Mouse (Mus musculus): Measurements from ENCODE around the gene Rdh5. TPM values are rescaled to one million over a fixed set of nuclear protein-coding genes. Genes with fewer than 3 reads are reported as not detected.

Gene Rdh5
- total and polyA plus RNA-seq, 2 experiments from 2014 or later, result 21.0 to 24.8 TPM

DNA sequence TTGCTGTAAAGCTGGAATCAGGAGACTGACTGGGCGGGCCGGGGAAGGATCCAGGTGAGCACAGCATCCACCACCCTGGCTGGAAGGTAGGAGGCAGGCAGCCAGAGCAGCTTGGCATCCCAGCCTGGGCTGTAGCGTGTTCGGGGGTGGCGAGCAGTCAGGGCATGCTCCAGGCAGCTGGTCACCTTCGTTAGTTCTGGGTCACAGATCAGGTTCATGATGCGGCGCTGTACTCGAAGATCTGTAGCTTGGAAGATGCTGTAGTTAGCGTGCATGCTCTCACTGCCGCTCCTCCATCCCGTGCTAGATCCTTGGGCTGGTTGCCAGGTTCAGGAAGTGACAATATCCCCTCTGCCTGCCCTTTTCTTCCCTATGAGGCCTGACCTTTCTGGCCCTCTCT, 9.0 kb downstream of the Rdh5 start:
- no peak for TF ChIP-seq CTCF (IDR thresholded peaks at IDR 0.05; ENCODE audit: low read depth)
- Histone ChIP-seq H3K4me3 (ENCODE audit: low read length) (no peak overlapping the region), H3K36me3 (ENCODE audit: insufficient read depth, low read length) (no peaks in the 10 kb centered on the region; the same call in 1 of the 2 replicates), H3K9me3 (ENCODE audit: low read length) (no peaks in the 10 kb centered on the region), H3K4me1 (ENCODE audit: insufficient read depth, low read length) (no peaks in the 10 kb centered on the region), H3K9ac (replicated peaks; ENCODE audit: low read length) (no peak overlapping the region), H3K4me2 (ENCODE audit: low read depth, low read length) (no peak overlapping the region), H3K27ac (no peak overlapping the region), H3K27me3 (ENCODE audit: insufficient read depth, low read length) (no peaks in the 10 kb centered on the region)
- 56% methylated on average over 12 of the region's 12 CpGs for WGBS
- no peak for ATAC-seq
- no peak for DNase-seq (ENCODE audit: low spot score)

DNA sequence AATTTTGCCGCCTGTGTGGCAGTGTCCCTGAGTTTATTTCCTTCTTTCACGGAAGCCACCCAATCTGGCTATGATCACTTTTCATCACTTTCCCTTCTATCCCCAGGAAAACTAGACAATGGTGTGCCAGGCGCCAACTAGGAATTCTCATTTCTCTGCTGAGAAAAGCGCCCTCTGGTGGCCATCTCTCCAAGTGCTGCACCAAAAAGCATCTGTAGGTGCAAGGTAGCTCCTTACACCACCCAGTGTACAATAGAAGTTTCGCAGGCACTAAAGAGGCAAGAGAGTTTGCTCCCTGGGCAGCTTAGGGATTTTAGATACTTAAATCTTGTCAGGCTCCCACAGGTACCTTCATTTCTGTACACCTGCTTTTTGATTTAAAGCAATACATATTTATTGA, 9.5 kb downstream of the Rdh5 start:
- H3K9me3 ChIP-seq (ENCODE audit: low read length), result no peaks in the 10 kb centered on the region
- H3K4me2 ChIP-seq (ENCODE audit: low read depth, low read length), result no peak overlapping the region
- H3K9ac ChIP-seq (replicated peaks; ENCODE audit: low read length), result no peak overlapping the region
- 6% methylated on average over 5 of the region's 5 CpGs for WGBS
- ATAC-seq (peak; percentile 24), DNase-seq (ENCODE audit: low spot score) (peak; percentile 96)
- H3K27ac ChIP-seq, result no peak overlapping the region
- H3K4me1 ChIP-seq (ENCODE audit: insufficient read depth, low read length), result no peaks in the 10 kb centered on the region
- no peaks in the 10 kb centered on the region; the same call in 1 of the 2 replicates for H3K36me3 ChIP-seq (ENCODE audit: insufficient read depth, low read length)
- no peak overlapping the region for H3K4me3 ChIP-seq (ENCODE audit: low read length)
- peak; percentile 98 for TF ChIP-seq CTCF (IDR thresholded peaks at IDR 0.05; ENCODE audit: low read depth)
- no peaks in the 10 kb centered on the region for H3K27me3 ChIP-seq (ENCODE audit: insufficient read depth, low read length)

DNA sequence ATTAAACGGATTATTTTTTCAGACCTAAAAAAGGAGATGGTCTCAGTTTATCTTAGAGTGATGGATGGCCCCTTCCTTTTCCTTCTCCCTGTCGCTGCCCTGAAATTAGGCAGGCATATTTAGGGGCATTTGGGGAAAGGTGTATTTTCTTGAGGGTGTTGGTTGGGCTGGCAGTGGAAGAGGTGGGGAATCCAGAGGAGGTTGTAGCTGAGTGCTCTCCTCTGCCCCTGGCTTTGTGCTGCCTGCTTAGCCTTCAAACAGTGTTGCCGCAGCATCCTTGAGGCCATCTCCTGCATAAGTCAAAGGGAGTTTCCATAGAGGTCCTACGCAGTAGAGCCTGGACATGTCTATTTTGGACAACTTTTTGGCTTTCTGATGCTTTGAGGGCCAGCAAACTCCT, 9.9 kb downstream of the Rdh5 start:
- Histone ChIP-seq H3K4me3 (ENCODE audit: low read length) (no peak overlapping the region), H3K27me3 (ENCODE audit: insufficient read depth, low read length) (no peaks in the 10 kb centered on the region), H3K9me3 (ENCODE audit: low read length) (no peaks in the 10 kb centered on the region), H3K36me3 (ENCODE audit: insufficient read depth, low read length) (no peaks in the 10 kb centered on the region; the same call in 1 of the 2 replicates), H3K27ac (no peak overlapping the region), H3K4me2 (ENCODE audit: low read depth, low read length) (no peak overlapping the region; the same call in 1 of the 2 replicates), H3K4me1 (ENCODE audit: insufficient read depth, low read length) (no peaks in the 10 kb centered on the region), H3K9ac (replicated peaks; ENCODE audit: low read length) (no peak overlapping the region)
- TF ChIP-seq CTCF (IDR thresholded peaks at IDR 0.05; ENCODE audit: low read depth), result no peak
- WGBS, result 73% methylated on average over 4 of the region's 4 CpGs
- no peak for DNase-seq (ENCODE audit: low spot score)
- no peak for ATAC-seq

DNA sequence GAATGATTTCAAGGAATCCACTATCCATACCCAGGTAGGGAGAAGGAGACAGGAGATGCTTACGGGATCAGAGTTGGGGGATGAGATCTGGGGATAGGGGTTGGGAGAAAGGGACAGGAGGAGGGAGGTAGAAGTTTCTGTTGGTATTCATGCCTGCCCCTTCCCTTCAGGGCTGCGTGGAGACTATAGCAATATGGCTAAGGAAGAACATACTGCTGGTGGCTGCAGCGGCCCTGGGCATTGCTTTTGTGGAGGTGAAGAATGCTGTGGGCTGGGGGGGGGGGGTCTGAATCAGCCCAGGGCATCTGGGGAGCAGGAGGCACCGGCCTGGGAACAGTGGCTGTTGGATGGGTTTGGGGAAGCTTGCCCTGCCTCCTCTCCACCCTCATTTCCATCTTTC, 10.4 kb downstream of the Rdh5 start:
- no peak overlapping the region for H3K4me3 ChIP-seq (ENCODE audit: low read length)
- H3K27ac ChIP-seq, result no peak overlapping the region
- H3K4me2 ChIP-seq (ENCODE audit: low read depth, low read length), result peak overlapping the region; percentile 63
- H3K4me1 ChIP-seq (ENCODE audit: insufficient read depth, low read length), result no peaks in the 10 kb centered on the region
- H3K9ac ChIP-seq (replicated peaks; ENCODE audit: low read length), result no peak overlapping the region
- DNase-seq (ENCODE audit: low spot score) (no peak), ATAC-seq (no peak)
- H3K36me3 ChIP-seq (ENCODE audit: insufficient read depth, low read length), result no peaks in the 10 kb centered on the region; the same call in 1 of the 2 replicates
- no peak for TF ChIP-seq CTCF (IDR thresholded peaks at IDR 0.05; ENCODE audit: low read depth)
- no peaks in the 10 kb centered on the region for H3K9me3 ChIP-seq (ENCODE audit: low read length)
- H3K27me3 ChIP-seq (ENCODE audit: insufficient read depth, low read length), result no peaks in the 10 kb centered on the region
- 74% methylated on average over 4 of the region's 4 CpGs for WGBS

GRCm38 (mm10) chr10:128911430-128911829, 11.3 kb downstream of the Rdh5 start:
- peak overlapping the region; percentile 87 for H3K4me3 ChIP-seq (ENCODE audit: low read length)
- no peak for TF ChIP-seq CTCF (IDR thresholded peaks at IDR 0.05; ENCODE audit: low read depth)
- no peaks in the 10 kb centered on the region for H3K27me3 ChIP-seq (ENCODE audit: insufficient read depth, low read length)
- no peaks in the 10 kb centered on the region for H3K9me3 ChIP-seq (ENCODE audit: low read length)
- DNase-seq (ENCODE audit: low spot score) (no peak), ATAC-seq (no peak)
- WGBS, result 76% methylated on average over 6 of the region's 6 CpGs
- H3K9ac ChIP-seq (replicated peaks; ENCODE audit: low read length), result no peak overlapping the region
- H3K4me1 ChIP-seq (ENCODE audit: insufficient read depth, low read length), result no peaks in the 10 kb centered on the region
- no peaks in the 10 kb centered on the region; the same call in 1 of the 2 replicates for H3K36me3 ChIP-seq (ENCODE audit: insufficient read depth, low read length)
- H3K27ac ChIP-seq, result no peak overlapping the region; the same call in 1 of the 2 replicates
- peak overlapping the region; percentile 63 for H3K4me2 ChIP-seq (ENCODE audit: low read depth, low read length)

DNA sequence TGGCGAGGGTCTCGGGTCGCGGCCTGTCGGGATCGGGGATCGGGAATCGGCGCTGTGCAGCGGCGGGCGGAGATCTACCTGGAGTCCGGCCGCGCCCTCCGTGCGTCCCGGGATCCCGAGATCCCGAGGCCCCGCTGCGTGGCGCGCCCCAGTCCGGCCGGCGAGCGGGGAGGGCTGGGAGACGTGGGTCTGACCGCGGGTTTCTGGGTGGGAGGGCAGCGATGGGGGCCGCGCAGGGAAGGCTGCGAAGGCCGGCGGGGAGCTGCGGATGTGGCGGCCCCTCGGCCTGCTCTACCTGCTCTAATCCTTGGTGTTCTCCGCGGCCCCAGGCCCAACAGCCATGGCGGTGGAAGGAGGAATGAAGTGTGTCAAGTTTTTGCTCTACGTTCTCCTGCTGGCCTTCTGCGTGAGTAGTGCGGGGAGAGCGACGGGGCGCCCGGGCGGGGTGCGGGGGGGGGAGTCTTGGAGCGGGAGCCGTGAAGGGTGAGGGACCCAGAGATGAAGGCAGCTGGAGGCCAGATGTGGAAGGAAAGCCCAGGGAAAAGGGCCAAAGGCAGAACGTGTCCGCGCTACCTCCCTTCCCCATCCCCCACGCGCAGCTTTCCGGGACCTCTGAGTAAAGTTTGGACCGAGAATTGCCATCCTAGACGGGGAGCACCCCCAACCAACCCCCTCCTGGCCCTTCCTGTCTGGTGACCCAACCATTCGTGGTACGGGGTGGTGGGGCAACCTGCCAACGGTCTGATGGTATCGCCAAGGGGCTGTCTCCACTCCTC, 12.4 kb downstream of the Rdh5 start:
- H3K4me1 ChIP-seq (ENCODE audit: insufficient read depth, low read length), result no peaks in the 10 kb centered on the region
- no peaks in the 10 kb centered on the region for H3K36me3 ChIP-seq (ENCODE audit: insufficient read depth, low read length)
- H3K27ac ChIP-seq, result peak overlapping the region; percentile 93
- H3K4me3 ChIP-seq (ENCODE audit: low read length), result peak overlapping the region; percentile 87
- ATAC-seq (peak; percentile 57), DNase-seq (ENCODE audit: low spot score) (peak; percentile 83)
- no peaks in the 10 kb centered on the region for H3K27me3 ChIP-seq (ENCODE audit: insufficient read depth, low read length)
- TF ChIP-seq CTCF (IDR thresholded peaks at IDR 0.05; ENCODE audit: low read depth), result no peak
- WGBS, result 1% methylated on average over 58 of the region's 66 CpGs
- H3K4me2 ChIP-seq (ENCODE audit: low read depth, low read length), result peak overlapping the region; percentile 63
- H3K9me3 ChIP-seq (ENCODE audit: low read length), result no peaks in the 10 kb centered on the region
- H3K9ac ChIP-seq (replicated peaks; ENCODE audit: low read length), result peak overlapping the region; percentile 85

- TF ChIP-seq CTCF (IDR thresholded peaks at IDR 0.05; ENCODE audit: low read depth), result no peak
Measured at GRCm38 (mm10) chr10:128909567-128910028, 13.1 kb downstream of the Rdh5 start.

More at GRCm38 (mm10) chr10:128909567-128910028, 13.1 kb downstream of the Rdh5 start:
- Histone ChIP-seq H3K9me3 (ENCODE audit: low read length) (no peaks in the 10 kb centered on the region), H3K9ac (replicated peaks; ENCODE audit: low read length) (peak overlapping the region; percentile 85), H3K36me3 (ENCODE audit: insufficient read depth, low read length) (no peaks in the 10 kb centered on the region), H3K4me1 (ENCODE audit: insufficient read depth, low read length) (no peaks in the 10 kb centered on the region), H3K4me3 (ENCODE audit: low read length) (peak overlapping the region; percentile 87), H3K27me3 (ENCODE audit: insufficient read depth, low read length) (no peaks in the 10 kb centered on the region), H3K27ac (peak overlapping the region; percentile 93), H3K4me2 (ENCODE audit: low read depth, low read length) (peak overlapping the region; percentile 63)
- 2% methylated on average over 33 of the region's 41 CpGs for WGBS
- peak; percentile 86 for DNase-seq (ENCODE audit: low spot score)
- ATAC-seq, result peak; percentile 80
